Mouse (Mus musculus) limb, embryonic 15.5 days (tissue): ENCODE measurements around the gene 6330409D20Rik. TPM values are rescaled to one million over a fixed set of nuclear protein-coding genes. Genes with fewer than 3 reads are reported as not detected.

Experiments used
- ATAC-seq: fragments of 200-750 bp; cut with Nextera tagmentation; 2 replicates; pipeline ENCODE4 v1.8.0; 2017; ENCODE audit warnings: low read depth, moderate TSS enrichment; ENCODE audit not compliant: insufficient number of reproducible peaks, low FRiP score, low TSS enrichment
- H3K27ac ChIP-seq: fragments of 300-500 bp; sonication (generic); 2 replicates; pipeline ENCODE4 v1.5.1; 2015; ENCODE audit warnings: moderate library complexity, mild to moderate bottlenecking, inconsistent platforms
- H3K27me3 ChIP-seq: fragments of 300-500 bp; sonication (generic); 2 replicates; pipeline ENCODE4 v1.6.1; 2015; ENCODE audit warnings: inconsistent platforms
- H3K36me3 ChIP-seq: fragments of 300-500 bp; sonication (generic); 2 replicates; pipeline ENCODE4 v1.6.1; 2015; ENCODE audit warnings: inconsistent platforms
- H3K4me1 ChIP-seq: fragments of 300-500 bp; sonication (generic); 2 replicates; pipeline ENCODE4 v1.6.1; 2015; ENCODE audit warnings: inconsistent platforms
- H3K4me2 ChIP-seq: fragments of 300-500 bp; sonication (generic); 2 replicates; pipeline ENCODE4 v1.6.1; 2015; ENCODE audit warnings: mild to moderate bottlenecking, inconsistent platforms
- H3K4me3 ChIP-seq: fragments of 300-500 bp; sonication (generic); 2 replicates; pipeline ENCODE4 v1.5.1; 2015; ENCODE audit warnings: mild to moderate bottlenecking, inconsistent platforms
- H3K9ac ChIP-seq: fragments of 300-500 bp; sonication (generic); 2 replicates; pipeline ENCODE4 v1.6.1; 2015; ENCODE audit warnings: inconsistent platforms
- H3K9me3 ChIP-seq: fragments of 300-500 bp; sonication (generic); 2 replicates; pipeline ENCODE4 v1.6.1; 2016; ENCODE audit warnings: inconsistent platforms
- WGBS: fragments of 180-500 bp; shearing (Covaris S2); methylation state at CpG from one replicate; pipeline ENCODE4 v1.1.7; 2015; 5-methylcytosine and 5-hydroxymethylcytosine counted together
- polyA plus RNA-seq: library from polyadenylated mRNA; unstranded; fragments of >200 nt; fragmentation: Nextera tagmentation; extraction: Ambion mirVana; gene quantifications from 2 replicates; pipeline ENCODE4 v1.2.1, GENCODE M21; 2015

6330409D20Rik gene
- polyA plus RNA-seq, 1 experiment from 2014 or later = not detected

- no peaks in the 10 kb centered on the region for H3K9me3 ChIP-seq
- 91% methylated on average over 20 of the region's 20 CpGs for WGBS
Observed at GRCm38 (mm10) chr2:32709521-32710137, 31.2 kb downstream of the 6330409D20Rik start.

GRCm38 (mm10) chr2:32708643-32709042 lies 32.2 kb downstream of the 6330409D20Rik start:
- Histone ChIP-seq H3K36me3 (peaks cover 74% of the 10 kb centered on the region), H3K4me3 (no peak overlapping the region), H3K9me3 (no peaks in the 10 kb centered on the region), H3K9ac (no peak overlapping the region), H3K27ac (no peak overlapping the region), H3K27me3 (no peaks in the 10 kb centered on the region), H3K4me2 (no peak overlapping the region), H3K4me1 (peaks cover 15% of the 10 kb centered on the region)
- no peak for ATAC-seq
- WGBS = 35% methylated on average over 3 of the region's 3 CpGs

More at GRCm38 (mm10) chr2:32709521-32710137, 31.2 kb downstream of the 6330409D20Rik start:
- peaks cover 25% of the 10 kb centered on the region for H3K4me1 ChIP-seq
- no peaks in the 10 kb centered on the region for H3K27me3 ChIP-seq
- peaks cover 64% of the 10 kb centered on the region for H3K36me3 ChIP-seq
- ATAC-seq = no peak
- no peak overlapping the region for H3K4me2 ChIP-seq
- no peak overlapping the region for H3K27ac ChIP-seq
- H3K9ac ChIP-seq = no peak overlapping the region
- no peak overlapping the region for H3K4me3 ChIP-seq

- peaks cover 89% of the 10 kb centered on the region for H3K36me3 ChIP-seq
- no peak overlapping the region for H3K4me3 ChIP-seq
- H3K27ac ChIP-seq = no peak overlapping the region
- no peak overlapping the region for H3K4me2 ChIP-seq
- no peak for ATAC-seq
- H3K4me1 ChIP-seq = peaks cover 14% of the 10 kb centered on the region
- 93% methylated on average over 6 of the region's 6 CpGs for WGBS
- no peaks in the 10 kb centered on the region for H3K27me3 ChIP-seq
- H3K9me3 ChIP-seq = no peaks in the 10 kb centered on the region
- no peak overlapping the region for H3K9ac ChIP-seq
Observed at GRCm38 (mm10) chr2:32706971-32707370, 33.8 kb downstream of the 6330409D20Rik start.

- no peak for ATAC-seq
- peaks cover 76% of the 10 kb centered on the region for H3K36me3 ChIP-seq
- H3K4me1 ChIP-seq = peaks cover 7% of the 10 kb centered on the region; the same call in 1 of the 2 replicates
- H3K4me2 ChIP-seq = no peak overlapping the region
- H3K9me3 ChIP-seq = no peaks in the 10 kb centered on the region
- no peak overlapping the region for H3K27ac ChIP-seq
- WGBS = 90% methylated on average over 7 of the region's 7 CpGs
- no peaks in the 10 kb centered on the region for H3K27me3 ChIP-seq
- H3K4me3 ChIP-seq = no peak overlapping the region
- H3K9ac ChIP-seq = no peak overlapping the region
Observed at GRCm38 (mm10) chr2:32705018-32705417, 35.8 kb downstream of the 6330409D20Rik start.

DNA sequence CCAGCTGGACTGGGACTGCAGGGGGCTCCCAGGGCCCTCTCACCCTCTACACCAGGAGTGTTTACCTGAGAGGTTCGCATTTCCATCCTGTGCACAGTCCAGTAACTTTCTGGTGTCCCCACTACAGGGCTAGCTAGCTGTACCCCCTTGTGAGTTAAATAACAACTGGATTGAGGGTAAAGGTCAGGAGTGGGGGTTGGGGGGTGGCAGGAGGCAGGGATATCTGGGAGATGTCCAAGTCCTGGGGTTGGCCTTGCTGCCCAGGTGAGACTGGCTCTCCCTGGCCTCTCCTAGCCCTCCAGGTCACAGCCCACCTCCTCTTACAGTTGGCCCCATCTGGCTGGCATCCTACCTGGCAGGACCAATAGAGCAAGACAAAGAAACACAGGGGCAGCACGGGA lies 36.8 kb downstream of the 6330409D20Rik start, which contains the start of gene Fpgs:
Gene Fpgs, minus strand, starts transcription at position 125 of the 401 bp plus-strand sequence.
- Histone ChIP-seq H3K9me3 (no peaks in the 10 kb centered on the region), H3K4me2 (no peak within 1 kb of the TSS), H3K4me1 (no peaks in the 10 kb centered on the region), H3K9ac (no peak within 1 kb of the TSS), H3K4me3 (no peak within 1 kb of the TSS), H3K27me3 (no peaks in the 10 kb centered on the region), H3K27ac (no peak within 1 kb of the TSS), H3K36me3 (peaks cover 66% of the 10 kb centered on the region)
- WGBS = 67% methylated on average over 2 of the region's 2 CpGs
- no peak for ATAC-seq

GRCm38 (mm10) chr2:32703046-32703445 lies 37.8 kb downstream of the 6330409D20Rik start:
- H3K4me3 ChIP-seq = no peak overlapping the region
- peaks cover 58% of the 10 kb centered on the region for H3K36me3 ChIP-seq
- no peaks in the 10 kb centered on the region for H3K4me1 ChIP-seq
- no peak overlapping the region for H3K4me2 ChIP-seq
- ATAC-seq = no peak
- H3K27me3 ChIP-seq = no peaks in the 10 kb centered on the region
- WGBS = 88% methylated on average over 8 of the region's 8 CpGs
- H3K27ac ChIP-seq = no peak overlapping the region
- H3K9ac ChIP-seq = no peak overlapping the region
- H3K9me3 ChIP-seq = no peaks in the 10 kb centered on the region

- Histone ChIP-seq H3K9ac (no peak overlapping the region), H3K4me3 (no peak overlapping the region), H3K4me2 (no peak overlapping the region), H3K27me3 (no peaks in the 10 kb centered on the region), H3K36me3 (peaks cover 41% of the 10 kb centered on the region), H3K4me1 (no peaks in the 10 kb centered on the region), H3K9me3 (no peaks in the 10 kb centered on the region), H3K27ac (no peak overlapping the region)
- ATAC-seq = no peak
- 81% methylated on average over 14 of the region's 14 CpGs for WGBS
Observed at GRCm38 (mm10) chr2:32700966-32701743, 39.7 kb downstream of the 6330409D20Rik start.

DNA sequence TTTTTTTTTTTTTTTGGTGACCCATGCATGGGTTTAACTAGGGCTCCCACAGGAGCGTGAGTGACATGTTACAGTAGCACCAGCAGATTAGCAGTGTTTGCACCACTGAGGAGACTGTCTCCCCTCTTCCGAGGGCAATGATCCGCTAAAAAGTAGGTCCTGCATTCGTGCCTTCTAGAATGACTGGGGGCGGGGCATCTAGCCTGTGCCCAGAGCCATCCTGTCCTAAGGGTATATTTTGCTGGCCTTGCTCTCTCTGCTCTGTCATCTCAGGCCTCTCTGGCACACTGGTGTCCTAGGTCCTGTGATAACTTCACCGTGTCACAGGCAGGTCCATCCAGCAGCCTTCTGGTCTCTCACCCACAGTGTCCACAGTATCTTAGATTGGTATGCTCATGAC lies 41.1 kb downstream of the 6330409D20Rik start:
- H3K4me3 ChIP-seq = no peak overlapping the region
- no peak overlapping the region for H3K9ac ChIP-seq
- no peaks in the 10 kb centered on the region for H3K27me3 ChIP-seq
- peaks cover 26% of the 10 kb centered on the region for H3K36me3 ChIP-seq
- no peaks in the 10 kb centered on the region for H3K9me3 ChIP-seq
- no peak for ATAC-seq
- H3K4me2 ChIP-seq = no peak overlapping the region
- H3K27ac ChIP-seq = no peak overlapping the region
- 76% methylated on average over 6 of the region's 6 CpGs for WGBS
- 0 out of 2 replicates have a peak, but pooled peaks cover under 1% of the 10 kb centered on the region for H3K4me1 ChIP-seq

- Histone ChIP-seq H3K4me1 (peaks cover 29% of the 10 kb centered on the region), H3K27ac (peak overlapping the region; percentile 92), H3K4me3 (peak overlapping the region; percentile 92), H3K4me2 (peak overlapping the region; percentile 77), H3K36me3 (no peaks in the 10 kb centered on the region), H3K9me3 (no peaks in the 10 kb centered on the region), H3K9ac (peak overlapping the region; percentile 50), H3K27me3 (no peaks in the 10 kb centered on the region)
- no peak for ATAC-seq
- 85% methylated on average over 12 of the region's 12 CpGs for WGBS
Observed at GRCm38 (mm10) chr2:32694691-32695090, 46.1 kb downstream of the 6330409D20Rik start.

GRCm38 (mm10) chr2:32693823-32694411 lies 46.9 kb downstream of the 6330409D20Rik start:
- H3K4me1 ChIP-seq = peaks cover 32% of the 10 kb centered on the region
- H3K4me3 ChIP-seq = peak overlapping the region; percentile 92
- H3K4me2 ChIP-seq = peak overlapping the region; percentile 77
- H3K27ac ChIP-seq = peak overlapping the region; percentile 92
- H3K27me3 ChIP-seq = no peaks in the 10 kb centered on the region
- no peaks in the 10 kb centered on the region for H3K9me3 ChIP-seq
- no peaks in the 10 kb centered on the region for H3K36me3 ChIP-seq
- WGBS = under 1% methylated on average over 51 of the region's 51 CpGs
- H3K9ac ChIP-seq = peak overlapping the region; percentile 95
- ATAC-seq = peak; percentile 96

DNA sequence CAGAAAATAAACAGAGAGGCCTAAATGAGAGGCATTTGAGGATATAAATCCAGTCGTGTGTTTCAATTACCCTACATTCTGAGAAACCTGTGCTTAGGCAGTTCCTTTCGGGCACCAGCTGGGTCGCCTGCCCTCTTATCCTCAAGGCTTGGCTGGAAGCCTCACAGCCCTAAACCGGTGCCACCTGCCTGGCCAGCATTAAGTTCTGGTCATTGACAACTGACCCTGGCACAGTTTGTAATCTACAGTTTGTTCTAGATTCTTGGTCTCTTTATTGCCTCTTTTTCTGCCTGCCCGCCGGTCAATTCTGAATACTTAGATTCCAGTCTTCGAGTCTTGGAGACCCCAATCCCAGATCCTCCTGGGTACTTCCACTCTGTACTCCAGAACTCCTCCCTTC lies 47.5 kb downstream of the 6330409D20Rik start:
- no peak for ATAC-seq
- Histone ChIP-seq H3K27ac (peak overlapping the region; percentile 92; the same call in 1 of the 2 replicates), H3K9ac (peak overlapping the region; percentile 95), H3K36me3 (no peaks in the 10 kb centered on the region), H3K9me3 (no peaks in the 10 kb centered on the region), H3K27me3 (no peaks in the 10 kb centered on the region), H3K4me1 (peaks cover 32% of the 10 kb centered on the region), H3K4me2 (peak overlapping the region; percentile 77), H3K4me3 (peak overlapping the region; percentile 92)
- WGBS = 10% methylated on average over 7 of the region's 7 CpGs

GRCm38 (mm10) chr2:32692496-32692895 lies 48.3 kb downstream of the 6330409D20Rik start:
- ATAC-seq = no peak
- H3K9me3 ChIP-seq = no peaks in the 10 kb centered on the region
- 92% methylated on average over 14 of the region's 14 CpGs for WGBS
- peak overlapping the region; percentile 92; the same call in 1 of the 2 replicates for H3K4me3 ChIP-seq
- peaks cover 32% of the 10 kb centered on the region for H3K4me1 ChIP-seq
- H3K36me3 ChIP-seq = peaks cover 7% of the 10 kb centered on the region
- no peaks in the 10 kb centered on the region for H3K27me3 ChIP-seq
- no peak overlapping the region for H3K27ac ChIP-seq
- 0 out of 2 replicates have a peak overlapping the region, but pooled peaks have one; percentile 95 for H3K9ac ChIP-seq
- H3K4me2 ChIP-seq = peak overlapping the region; percentile 77
